Mouse (Mus musculus) urinary bladder, postnatal 36 days (tissue): ENCODE measurements at regions not wholly inside any gene's neighbourhood (a gene's known extent, or its start where the extent isn't known, plus 50 kb on each side); places are given as distances from the start of the nearest gene placed in this dataset.
A peak's percentile ranks its signal among the peaks of the same experiment; 100 is the strongest.

ENCODE experiments used
- DNase-seq, 2 experiments: peaks; one replicate each; pipeline ENCODE4 v3.0.0; 2022; ENCODE audit warnings: low spot score in 2 of 2, mixed read lengths in 1 of 2

- DNase-seq = peak; percentile 59 to 73
These were observed 375.5 kb upstream of the Asap2 start for GRCm38 (mm10) chr12:20614766-20615165.
